Mouse (Mus musculus) neural tube, embryonic 13.5 days (tissue): ENCODE results near the gene Ly6f. TPM values are rescaled to one million over a fixed set of nuclear protein-coding genes. Genes with fewer than 3 reads are reported as not detected.
"Not testable (repeated sequence)": the region's sequence is repeated elsewhere in the genome, so short reads cannot be mapped to it uniquely, and the experiment has no call there.

Experiments used
- ATAC-seq: fragments of 200-750 bp; cut with Nextera tagmentation; 2 replicates; pipeline ENCODE4 v1.8.0; 2017; ENCODE audit warnings: low read depth, mild to moderate bottlenecking, moderate TSS enrichment, moderate library complexity
- H3K27ac ChIP-seq: fragments of 300-500 bp; sonication (generic); replicated peaks from 2 replicates; pipeline ENCODE4 v1.5.1; 2015; ENCODE audit warnings: moderate library complexity, mild to moderate bottlenecking, inconsistent platforms
- H3K27me3 ChIP-seq: fragments of 300-500 bp; sonication (generic); 2 replicates; pipeline ENCODE4 v1.6.1; 2015; ENCODE audit warnings: mild to moderate bottlenecking, inconsistent platforms
- H3K36me3 ChIP-seq: fragments of 300-500 bp; sonication (generic); 2 replicates; pipeline ENCODE4 v1.6.1; 2015; ENCODE audit warnings: mild to moderate bottlenecking, inconsistent platforms
- H3K4me1 ChIP-seq: fragments of 300-500 bp; sonication (generic); replicated peaks from 2 replicates; pipeline ENCODE4 v1.6.1; 2015; ENCODE audit warnings: inconsistent platforms
- H3K4me2 ChIP-seq: fragments of 300-500 bp; sonication (generic); 2 replicates; pipeline ENCODE4 v1.6.1; 2015; ENCODE audit warnings: inconsistent platforms, mild to moderate bottlenecking, moderate library complexity
- H3K4me3 ChIP-seq: fragments of 300-500 bp; sonication (generic); 2 replicates; pipeline ENCODE4 v1.5.1; 2015; ENCODE audit warnings: mild to moderate bottlenecking, inconsistent platforms
- H3K9ac ChIP-seq: fragments of 300-500 bp; sonication (generic); 2 replicates; pipeline ENCODE4 v1.6.1; 2015; ENCODE audit warnings: moderate library complexity, mild to moderate bottlenecking, inconsistent platforms
- H3K9me3 ChIP-seq: fragments of 300-500 bp; sonication (generic); 2 replicates; pipeline ENCODE4 v1.6.1; 2016; ENCODE audit warnings: inconsistent platforms
- WGBS: fragments of 180-500 bp; shearing (Covaris S2); methylation state at CpG from one replicate; pipeline ENCODE4 v1.1.7; 2015; 5-methylcytosine and 5-hydroxymethylcytosine counted together
- polyA plus RNA-seq: library from polyadenylated mRNA; unstranded; fragments of >200 nt; fragmentation: Nextera tagmentation; extraction: Ambion mirVana; gene quantifications from 2 replicates; pipeline ENCODE4 v1.2.1, GENCODE M21; 2015

Ly6f gene
- polyA plus RNA-seq, 1 experiment from 2014 or later: not detected

DNA sequence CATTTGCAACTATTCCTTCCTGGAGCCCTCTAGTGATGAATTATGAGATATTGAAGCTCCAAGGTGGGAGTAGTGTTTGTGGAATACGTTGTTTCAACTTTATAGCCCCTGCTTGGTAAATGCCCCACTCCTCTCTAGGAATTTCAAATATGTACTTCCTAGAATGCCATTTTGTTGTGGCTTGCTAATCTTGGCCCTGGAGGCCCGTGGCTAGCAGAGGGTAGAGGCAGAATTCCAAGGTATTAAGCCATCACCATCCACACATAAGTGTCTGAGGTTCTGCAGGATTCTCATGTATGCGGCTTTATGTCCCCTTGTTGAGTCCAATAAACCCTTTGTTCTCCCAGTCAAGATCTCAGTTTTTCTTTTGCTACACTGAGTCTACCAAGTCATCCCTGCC, 3.7 kb downstream of the Ly6f start:
- Histone ChIP-seq H3K27ac (no peak overlapping the region), H3K4me3 (no peak overlapping the region), H3K4me1 (no peaks in the 10 kb centered on the region), H3K36me3 (no peaks in the 10 kb centered on the region), H3K9me3 (no peaks in the 10 kb centered on the region), H3K9ac (no peak overlapping the region), H3K27me3 (no peaks in the 10 kb centered on the region), H3K4me2 (no peak overlapping the region)
- WGBS: 68% methylated on average over 3 of the region's 3 CpGs
- no peak for ATAC-seq

DNA sequence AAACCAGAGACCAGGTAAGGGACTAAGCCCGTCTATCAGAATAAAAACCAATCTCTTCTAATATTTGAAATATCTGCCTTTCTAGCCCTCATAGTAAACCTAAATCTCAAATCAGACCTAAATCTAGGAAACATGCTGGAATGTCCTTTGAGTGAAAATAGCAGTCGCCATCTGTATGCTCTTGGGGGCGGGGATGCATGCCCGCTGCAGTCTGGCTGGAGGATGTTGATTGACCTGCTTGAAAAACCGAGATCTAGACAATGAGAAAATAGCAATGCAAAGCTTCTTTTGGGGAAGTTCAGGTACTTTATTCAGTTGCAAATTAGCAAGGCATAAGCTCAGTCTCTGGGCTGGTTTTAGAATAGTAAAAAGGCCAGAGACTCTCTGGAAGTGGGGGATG, 13.8 kb downstream of the Ly6f start:
- H3K4me1 ChIP-seq, H3K9ac ChIP-seq, H3K27ac ChIP-seq, H3K27me3 ChIP-seq, H3K36me3 ChIP-seq, ATAC-seq, H3K4me3 ChIP-seq, H3K4me2 ChIP-seq: not testable (repeated sequence)
- H3K9me3 ChIP-seq: peaks cover 12% of the 10 kb centered on the region; the same call in 1 of the 2 replicates
- 76% methylated on average over 5 of the region's 5 CpGs for WGBS

DNA sequence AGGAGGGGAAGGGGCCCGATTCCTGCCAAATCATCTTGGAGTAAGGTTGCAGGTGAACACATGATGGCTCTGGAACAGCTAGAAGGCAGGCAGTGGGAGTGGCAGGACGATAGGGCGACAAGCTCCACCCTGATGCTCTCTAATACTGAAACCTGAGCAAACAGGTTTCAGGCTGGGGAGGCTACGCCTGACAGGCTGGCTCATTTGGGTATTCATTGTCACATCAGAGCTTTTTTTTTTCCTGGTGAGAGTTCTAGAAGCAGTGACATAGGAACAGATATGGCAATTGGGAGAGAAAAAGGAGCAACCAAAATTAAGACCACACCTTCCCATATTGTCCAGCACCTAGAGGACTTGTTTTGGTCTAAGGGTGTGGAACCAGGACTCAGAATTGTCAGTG, 18.3 kb downstream of the Ly6f start:
- not testable (repeated sequence) for H3K36me3 ChIP-seq, H3K27ac ChIP-seq, H3K9ac ChIP-seq, H3K4me2 ChIP-seq, ATAC-seq, H3K4me3 ChIP-seq, H3K4me1 ChIP-seq, H3K27me3 ChIP-seq
- H3K9me3 ChIP-seq: peaks cover 12% of the 10 kb centered on the region; the same call in 1 of the 2 replicates
- WGBS: 90% methylated on average over 4 of the region's 4 CpGs

DNA sequence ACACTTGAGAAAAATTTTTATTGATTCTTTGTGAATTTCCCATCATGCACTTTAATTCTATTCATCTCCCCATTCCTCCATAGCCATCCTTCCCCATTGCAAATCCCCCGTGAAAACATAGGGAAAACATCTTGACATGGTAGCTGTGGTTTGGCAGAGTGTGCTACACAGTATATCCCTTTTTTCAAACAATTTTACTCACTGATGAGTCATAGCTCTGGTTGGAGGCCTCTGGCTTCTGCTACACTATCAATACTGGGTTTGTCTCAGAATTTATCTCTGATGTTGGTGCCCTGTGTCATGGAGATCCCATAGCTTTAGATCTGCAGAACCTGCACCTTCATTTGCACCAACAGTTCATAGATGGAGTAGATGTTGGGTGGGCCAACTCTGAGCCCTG, 24.2 kb downstream of the Ly6f start:
- no peak for ATAC-seq
- Histone ChIP-seq H3K9ac (no peak overlapping the region), H3K4me3 (no peak overlapping the region), H3K27me3 (no peaks in the 10 kb centered on the region), H3K27ac (no peak overlapping the region), H3K4me2 (no peak overlapping the region), H3K4me1 (no peaks in the 10 kb centered on the region), H3K9me3 (no peaks in the 10 kb centered on the region), H3K36me3 (no peaks in the 10 kb centered on the region)
- WGBS: 83% methylated on average over 1 of the region's 1 CpGs

DNA sequence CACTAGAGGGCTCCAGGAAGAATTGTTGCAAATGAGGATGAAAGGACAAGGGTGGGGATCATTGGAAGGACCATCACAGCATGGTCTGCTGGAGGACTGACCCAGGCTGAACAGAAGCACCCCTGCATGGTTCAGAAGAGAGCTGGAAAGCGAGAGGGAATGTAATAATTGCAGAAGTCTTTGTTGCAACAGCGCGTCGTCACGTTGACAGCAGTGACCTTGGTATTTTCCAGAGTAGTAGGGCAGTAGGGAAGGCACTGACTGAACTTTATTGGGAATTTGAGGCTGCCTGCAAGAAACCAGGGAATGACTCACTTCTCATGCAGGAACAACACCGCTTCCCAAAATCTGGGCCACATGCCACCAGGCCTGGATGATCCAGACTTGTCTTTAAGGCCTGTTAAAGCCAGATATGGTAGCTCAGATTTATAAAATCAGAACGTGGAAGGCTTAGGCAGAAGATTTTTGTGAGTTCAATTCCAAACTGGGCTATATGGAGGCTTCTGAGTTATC, 25.7 kb downstream of the Ly6f start:
- Histone ChIP-seq H3K36me3 (no peaks in the 10 kb centered on the region), H3K4me2 (no peak overlapping the region)
- ATAC-seq: no peak

DNA sequence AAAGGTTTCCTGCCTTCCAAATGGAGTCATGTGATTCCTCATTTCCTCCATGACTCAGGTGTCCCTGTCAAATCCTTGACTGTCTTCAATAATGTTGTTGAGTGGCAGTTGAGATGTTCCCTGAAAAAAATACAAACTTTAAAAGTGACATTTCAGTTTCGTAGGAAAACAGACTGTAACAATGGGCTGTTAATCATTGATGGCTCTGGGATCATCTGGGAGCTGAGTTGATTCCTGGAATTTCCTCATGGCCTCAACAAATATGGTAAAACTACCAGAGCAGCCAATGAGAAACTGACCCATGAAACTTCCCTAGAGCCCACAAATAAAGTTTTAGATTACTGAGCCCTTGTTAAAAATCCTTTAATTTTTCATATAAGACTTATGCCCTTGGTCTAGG, 37.9 kb downstream of the Ly6f start:
- ATAC-seq: no peak
- no peaks in the 10 kb centered on the region for H3K9me3 ChIP-seq
- WGBS: 68% methylated on average over 1 of the region's 1 CpGs
- H3K4me3 ChIP-seq: no peak overlapping the region
- H3K4me1 ChIP-seq: no peaks in the 10 kb centered on the region
- no peaks in the 10 kb centered on the region for H3K36me3 ChIP-seq
- H3K4me2 ChIP-seq: no peak overlapping the region
- no peak overlapping the region for H3K27ac ChIP-seq
- no peaks in the 10 kb centered on the region for H3K27me3 ChIP-seq
- no peak overlapping the region for H3K9ac ChIP-seq

More for the DNA sequence above, 25.7 kb downstream of the Ly6f start:
- Histone ChIP-seq H3K27ac (no peak overlapping the region), H3K4me1 (no peaks in the 10 kb centered on the region), H3K9me3 (no peaks in the 10 kb centered on the region), H3K9ac (no peak overlapping the region), H3K4me3 (no peak overlapping the region), H3K27me3 (no peaks in the 10 kb centered on the region)
- WGBS: 87% methylated on average over 7 of the region's 7 CpGs

DNA sequence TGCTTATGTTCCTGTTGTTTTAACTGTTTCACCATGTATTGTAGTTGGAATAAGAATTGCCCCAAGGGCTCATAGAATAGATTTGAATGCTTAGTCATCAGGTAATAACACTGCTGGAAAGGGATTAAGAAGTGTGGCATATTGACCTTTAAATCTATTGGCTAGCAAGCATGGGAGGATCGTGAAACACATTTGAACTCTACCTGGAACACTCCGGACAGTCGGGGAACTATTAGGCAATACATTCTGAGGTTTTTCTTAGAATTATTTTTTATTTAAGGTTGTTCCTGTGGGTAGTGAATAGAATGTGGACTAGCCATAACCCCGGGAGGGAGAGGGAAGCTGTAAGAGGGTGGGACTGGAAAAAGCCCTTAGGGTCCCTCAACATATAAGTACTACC, 41.0 kb downstream of the Ly6f start:
- Histone ChIP-seq H3K4me3 (no peak overlapping the region), H3K9ac (no peak overlapping the region), H3K36me3 (no peaks in the 10 kb centered on the region), H3K27me3 (no peaks in the 10 kb centered on the region), H3K4me2 (no peak overlapping the region), H3K9me3 (no peaks in the 10 kb centered on the region), H3K4me1 (no peaks in the 10 kb centered on the region), H3K27ac (no peak overlapping the region)
- 87% methylated on average over 4 of the region's 4 CpGs for WGBS
- no peak for ATAC-seq

DNA sequence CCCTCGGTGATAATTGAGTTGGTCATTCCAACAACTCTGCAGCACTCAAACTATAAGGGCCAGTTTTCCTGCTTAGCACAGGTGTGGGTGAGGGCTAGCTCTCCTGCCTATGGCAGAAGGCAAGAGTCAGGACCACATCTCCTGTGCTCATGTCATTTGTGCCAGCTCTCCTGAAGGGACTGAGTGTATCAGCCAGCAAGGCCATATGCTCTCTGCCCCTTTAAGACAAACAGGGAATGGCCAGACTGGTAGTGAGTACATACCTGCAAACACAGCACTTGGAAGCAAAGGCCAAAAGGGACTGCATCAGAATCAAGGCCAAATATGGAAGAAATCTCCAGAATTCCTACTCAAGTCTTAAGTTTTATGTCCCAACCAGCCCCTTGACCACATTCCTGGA, 41.7 kb downstream of the Ly6f start:
- 100% methylated on average over 1 of the region's 1 CpGs for WGBS
- ATAC-seq: no peak

DNA sequence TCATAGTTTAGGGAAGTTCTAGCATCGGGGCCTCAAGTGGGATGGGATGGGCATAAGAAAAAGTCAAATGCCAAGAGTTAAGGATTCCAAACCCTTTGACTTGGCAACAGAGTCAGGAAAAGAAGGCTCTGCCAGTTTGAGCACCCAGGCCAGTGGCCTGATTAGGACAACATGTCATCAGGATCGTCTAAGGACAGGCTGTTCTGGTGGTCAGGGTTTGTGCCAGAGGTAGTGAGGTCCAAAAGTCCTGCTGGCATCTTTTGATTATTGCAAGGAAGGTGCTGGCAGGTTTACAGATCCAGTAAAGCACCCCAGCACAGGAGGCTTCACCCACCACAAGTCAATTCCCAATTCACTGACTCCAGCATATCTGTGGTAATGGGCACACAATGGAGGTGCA, 46.2 kb downstream of the Ly6f start:
- no peaks in the 10 kb centered on the region for H3K4me1 ChIP-seq
- H3K9ac ChIP-seq: no peak overlapping the region
- H3K9me3 ChIP-seq: no peaks in the 10 kb centered on the region
- 91% methylated on average over 2 of the region's 2 CpGs for WGBS
- ATAC-seq: no peak
- no peak overlapping the region for H3K27ac ChIP-seq
- no peaks in the 10 kb centered on the region for H3K36me3 ChIP-seq
- no peak overlapping the region for H3K4me3 ChIP-seq
- no peak overlapping the region for H3K4me2 ChIP-seq
- H3K27me3 ChIP-seq: no peaks in the 10 kb centered on the region

More for the DNA sequence above, 41.7 kb downstream of the Ly6f start:
- Histone ChIP-seq H3K27me3 (no peaks in the 10 kb centered on the region), H3K9ac (no peak overlapping the region), H3K36me3 (no peaks in the 10 kb centered on the region), H3K27ac (no peak overlapping the region), H3K4me3 (no peak overlapping the region), H3K9me3 (no peaks in the 10 kb centered on the region), H3K4me1 (no peaks in the 10 kb centered on the region), H3K4me2 (no peak overlapping the region)

DNA sequence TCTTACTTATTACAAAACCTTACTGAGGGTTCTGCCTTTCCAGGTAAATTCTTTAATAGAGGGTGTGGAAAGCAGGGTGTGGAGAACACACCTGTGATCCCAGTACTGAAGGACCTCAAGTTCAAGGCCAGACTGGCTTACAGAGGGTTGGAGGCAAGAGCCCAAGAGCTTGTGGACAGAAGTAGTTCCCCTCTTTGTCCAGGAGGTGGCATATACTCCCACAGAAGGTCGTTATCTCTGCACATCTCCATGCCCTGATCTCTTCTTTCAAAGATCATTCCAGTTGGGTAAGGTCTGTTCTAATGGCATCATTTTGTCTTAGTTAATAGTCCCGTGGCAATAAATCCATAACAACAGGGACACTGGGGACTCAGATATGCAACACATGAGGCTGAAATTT, 49.0 kb downstream of the Ly6f start:
- H3K36me3 ChIP-seq: no peaks in the 10 kb centered on the region
- no peak overlapping the region for H3K27ac ChIP-seq
- H3K4me2 ChIP-seq: no peak overlapping the region
- H3K4me3 ChIP-seq: no peak overlapping the region
- H3K9me3 ChIP-seq: peaks cover 19% of the 10 kb centered on the region
- no peaks in the 10 kb centered on the region for H3K27me3 ChIP-seq
- H3K9ac ChIP-seq: no peak overlapping the region
- no peaks in the 10 kb centered on the region for H3K4me1 ChIP-seq
- WGBS: 58% methylated on average over 2 of the region's 2 CpGs
- no peak for ATAC-seq

DNA sequence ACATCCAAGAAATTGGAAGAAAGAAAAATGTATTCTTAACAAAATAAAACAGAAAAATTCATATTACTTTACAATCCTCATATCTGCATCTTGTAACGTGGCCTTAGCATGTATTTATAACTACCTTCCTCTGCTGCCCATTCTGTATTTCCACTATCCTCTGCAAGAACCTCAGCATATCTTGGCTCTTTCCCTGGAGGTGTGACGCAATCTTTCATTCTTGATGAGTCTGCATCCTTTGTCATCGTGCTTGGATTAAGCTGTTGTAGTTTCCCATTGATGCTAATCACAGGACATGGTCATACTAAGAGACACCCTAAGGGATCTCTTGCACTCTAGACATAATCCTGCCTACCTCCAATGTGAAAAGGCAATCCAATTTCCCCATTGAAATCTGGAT, 50.4 kb downstream of the Ly6f start:
- no peak overlapping the region for H3K27ac ChIP-seq
- 91% methylated on average over 3 of the region's 3 CpGs for WGBS
- no peak overlapping the region for H3K4me3 ChIP-seq
- no peak overlapping the region for H3K4me2 ChIP-seq
- H3K9ac ChIP-seq: no peak overlapping the region
- no peaks in the 10 kb centered on the region for H3K4me1 ChIP-seq
- H3K36me3 ChIP-seq: no peaks in the 10 kb centered on the region
- ATAC-seq: no peak
- no peaks in the 10 kb centered on the region for H3K27me3 ChIP-seq
- H3K9me3 ChIP-seq: peaks cover 26% of the 10 kb centered on the region

DNA sequence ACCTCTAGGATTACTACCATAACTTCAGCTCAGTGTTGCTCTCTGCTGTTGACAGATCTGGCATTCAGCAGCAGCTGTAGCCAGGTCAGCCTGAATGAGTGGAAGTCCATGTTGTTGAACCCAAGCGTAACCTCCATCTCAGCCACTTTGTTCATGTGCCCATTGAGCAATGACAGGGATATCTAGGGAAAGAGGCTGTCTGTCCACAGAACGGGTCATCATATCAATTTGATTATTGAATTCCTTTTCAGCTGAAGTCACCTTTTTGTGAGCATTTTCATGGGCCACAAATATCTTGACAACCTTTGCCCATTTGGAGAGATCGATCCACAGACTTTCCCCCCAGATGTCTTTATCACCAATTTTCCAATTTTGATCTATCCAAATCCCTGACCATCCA, 51.9 kb downstream of the Ly6f start:
- Histone ChIP-seq H3K27ac (no peak overlapping the region), H3K4me3 (no peak overlapping the region), H3K36me3 (no peaks in the 10 kb centered on the region), H3K9ac (no peak overlapping the region), H3K4me1 (no peaks in the 10 kb centered on the region), H3K9me3 (peaks cover 26% of the 10 kb centered on the region), H3K27me3 (no peaks in the 10 kb centered on the region), H3K4me2 (no peak overlapping the region)
- WGBS: 88% methylated on average over 3 of the region's 3 CpGs
- no peak for ATAC-seq
